Mouse (Mus musculus) liver, embryonic 15.5 days (tissue): ENCODE results near the gene Hexim1. TPM values are rescaled to one million over a fixed set of nuclear protein-coding genes. Genes with fewer than 3 reads are reported as not detected.

ENCODE experiments used
- ATAC-seq: fragments of 200-750 bp; cut with Nextera tagmentation; 2 replicates; pipeline ENCODE4 v1.8.0; 2017; ENCODE audit warnings: moderate number of reproducible peaks, mild to moderate bottlenecking, moderate library complexity; ENCODE audit not compliant: insufficient read depth
- H3K27ac ChIP-seq: fragments of 300-500 bp; sonication (generic); replicated peaks from 2 replicates; pipeline ENCODE4 v1.5.1; 2015; ENCODE audit warnings: mild to moderate bottlenecking, inconsistent platforms
- H3K27me3 ChIP-seq: fragments of 300-500 bp; sonication (generic); 2 replicates; pipeline ENCODE4 v1.6.1; 2015; ENCODE audit warnings: mild to moderate bottlenecking, inconsistent platforms
- H3K36me3 ChIP-seq: fragments of 300-500 bp; sonication (generic); replicated peaks from 2 replicates; pipeline ENCODE4 v1.6.1; 2015; ENCODE audit warnings: moderate library complexity, mild to moderate bottlenecking, inconsistent platforms
- H3K4me1 ChIP-seq: fragments of 300-500 bp; sonication (generic); replicated peaks from 2 replicates; pipeline ENCODE4 v1.6.1; 2015; ENCODE audit warnings: inconsistent platforms
- H3K4me2 ChIP-seq: fragments of 300-500 bp; sonication (generic); 2 replicates; pipeline ENCODE4 v1.6.1; 2015; ENCODE audit warnings: moderate library complexity, mild to moderate bottlenecking, inconsistent platforms
- H3K4me3 ChIP-seq: fragments of 300-500 bp; sonication (generic); replicated peaks from 2 replicates; pipeline ENCODE4 v1.5.1; 2015; ENCODE audit warnings: mild to moderate bottlenecking, inconsistent platforms
- H3K9ac ChIP-seq: fragments of 300-500 bp; sonication (generic); 2 replicates; pipeline ENCODE4 v1.6.1; 2015; ENCODE audit warnings: moderate library complexity, mild to moderate bottlenecking, inconsistent platforms
- H3K9me3 ChIP-seq: fragments of 300-500 bp; sonication (generic); replicated peaks from 2 replicates; pipeline ENCODE4 v1.6.1; 2016; ENCODE audit warnings: inconsistent platforms
- WGBS: fragments of 180-500 bp; shearing (Covaris S2); methylation state at CpG from one replicate; pipeline ENCODE4 v1.1.7; 2015; ENCODE audit warnings: mixed read lengths; ENCODE audit not compliant: insufficient replicate concordance; 5-methylcytosine and 5-hydroxymethylcytosine counted together
- polyA plus RNA-seq: library from polyadenylated mRNA; unstranded; fragments of >200 nt; fragmentation: Nextera tagmentation; extraction: Ambion mirVana; gene quantifications from 2 replicates; pipeline ENCODE4 v1.2.1, GENCODE M21; 2015

Gene Hexim1
- polyA plus RNA-seq, 1 experiment from 2014 or later: 1.8 TPM

GRCm38 (mm10) chr11:103076581-103076980 lies 39.5 kb upstream of the Hexim1 start:
- no peak overlapping the region for H3K27ac ChIP-seq
- H3K4me2 ChIP-seq: no peak overlapping the region
- peaks cover 37% of the 10 kb centered on the region for H3K27me3 ChIP-seq
- H3K36me3 ChIP-seq: no peaks in the 10 kb centered on the region
- no peak overlapping the region for H3K9ac ChIP-seq
- H3K9me3 ChIP-seq: no peaks in the 10 kb centered on the region
- ATAC-seq: no peak
- H3K4me1 ChIP-seq: peaks cover 14% of the 10 kb centered on the region
- no peak overlapping the region for H3K4me3 ChIP-seq
- WGBS: 66% methylated on average over 8 of the region's 8 CpGs

- Histone ChIP-seq H3K4me1 (peaks cover 14% of the 10 kb centered on the region), H3K4me3 (no peak overlapping the region), H3K27ac (no peak overlapping the region), H3K27me3 (peaks cover 50% of the 10 kb centered on the region), H3K36me3 (no peaks in the 10 kb centered on the region), H3K9me3 (no peaks in the 10 kb centered on the region), H3K4me2 (no peak overlapping the region), H3K9ac (no peak overlapping the region)
- 73% methylated on average over 11 of the region's 11 CpGs for WGBS
- no peak for ATAC-seq
These were observed 37.9 kb upstream of the Hexim1 start for GRCm38 (mm10) chr11:103078131-103078530.

GRCm38 (mm10) chr11:103080323-103081091 lies 35.5 kb upstream of the Hexim1 start:
- peak overlapping the region; percentile 22 for H3K4me3 ChIP-seq
- H3K27me3 ChIP-seq: peaks cover 50% of the 10 kb centered on the region
- H3K9ac ChIP-seq: no peak overlapping the region
- H3K27ac ChIP-seq: no peak overlapping the region
- 2% methylated on average over 43 of the region's 43 CpGs for WGBS
- H3K36me3 ChIP-seq: no peaks in the 10 kb centered on the region
- H3K4me2 ChIP-seq: peak overlapping the region; percentile 51
- peaks cover 11% of the 10 kb centered on the region for H3K4me1 ChIP-seq
- no peak; the same call in 1 of the 2 replicates for ATAC-seq
- no peaks in the 10 kb centered on the region for H3K9me3 ChIP-seq

DNA sequence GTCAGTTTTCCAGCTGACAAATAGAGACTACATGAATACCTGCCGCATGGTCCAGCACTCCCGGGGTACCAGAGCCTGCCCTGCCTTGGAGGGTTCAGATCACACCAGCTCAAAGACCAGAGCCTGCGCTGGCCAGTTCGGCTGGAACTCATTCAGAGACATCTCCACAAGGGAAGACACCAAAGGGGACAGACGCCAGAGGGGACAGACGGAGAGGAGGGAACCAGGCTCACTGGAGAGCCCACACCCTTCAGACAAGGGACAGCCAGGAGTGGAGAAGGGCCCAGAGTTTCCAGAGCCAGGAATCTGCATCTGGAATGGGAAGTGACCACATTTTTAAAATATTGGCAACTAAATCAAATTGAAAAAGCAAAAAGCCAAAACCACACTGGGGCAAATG lies 34.4 kb upstream of the Hexim1 start:
- Histone ChIP-seq H3K9me3 (no peaks in the 10 kb centered on the region), H3K9ac (no peak overlapping the region), H3K4me1 (peaks cover 9% of the 10 kb centered on the region), H3K36me3 (no peaks in the 10 kb centered on the region), H3K27me3 (peaks cover 50% of the 10 kb centered on the region), H3K4me2 (no peak overlapping the region), H3K4me3 (no peak overlapping the region), H3K27ac (no peak overlapping the region)
- no peak for ATAC-seq
- 68% methylated on average over 6 of the region's 6 CpGs for WGBS

DNA sequence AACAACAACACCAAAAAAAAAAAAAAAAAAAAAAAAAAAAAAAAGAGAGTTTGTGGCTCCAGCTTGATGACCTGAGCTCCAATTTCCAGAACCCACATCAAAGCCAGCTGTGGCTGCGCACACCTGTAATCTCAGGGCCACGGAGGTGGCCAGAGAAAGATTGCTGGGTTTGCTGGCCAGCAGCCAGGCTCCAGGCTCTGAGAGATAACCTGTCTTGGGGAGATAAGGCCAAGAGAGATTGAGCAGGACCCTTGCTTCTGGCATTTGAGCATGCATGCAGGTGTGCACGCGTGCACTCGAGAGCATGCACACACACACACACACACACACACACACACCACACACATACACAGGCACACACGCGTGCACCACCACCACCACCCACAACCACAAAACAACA lies 22.7 kb upstream of the Hexim1 start:
- H3K4me3 ChIP-seq: no peak overlapping the region

GRCm38 (mm10) chr11:103093862-103094833 lies 21.9 kb upstream of the Hexim1 start:
- peaks cover 26% of the 10 kb centered on the region for H3K27me3 ChIP-seq
- H3K9ac ChIP-seq: no peak overlapping the region
- H3K36me3 ChIP-seq: no peaks in the 10 kb centered on the region
- no peaks in the 10 kb centered on the region for H3K9me3 ChIP-seq
- no peak for ATAC-seq
- H3K4me1 ChIP-seq: no peaks in the 10 kb centered on the region
- no peak overlapping the region for H3K27ac ChIP-seq
- no peak overlapping the region for H3K4me3 ChIP-seq
- no peak overlapping the region for H3K4me2 ChIP-seq
- 55% methylated on average over 20 of the region's 20 CpGs for whole genome bisulfite sequencing

More for the DNA sequence above, 22.7 kb upstream of the Hexim1 start:
- peaks cover 17% of the 10 kb centered on the region for H3K27me3 ChIP-seq
- ATAC-seq: no peak
- 63% methylated on average over 7 of the region's 7 CpGs for WGBS
- H3K4me1 ChIP-seq: no peaks in the 10 kb centered on the region
- H3K4me2 ChIP-seq: no peak overlapping the region
- H3K9me3 ChIP-seq: no peaks in the 10 kb centered on the region
- no peaks in the 10 kb centered on the region for H3K36me3 ChIP-seq
- no peak overlapping the region for H3K9ac ChIP-seq
- no peak overlapping the region for H3K27ac ChIP-seq

- WGBS: 68% methylated on average over 9 of the region's 9 CpGs
- no peak overlapping the region for H3K9ac ChIP-seq
- H3K36me3 ChIP-seq: no peaks in the 10 kb centered on the region
- H3K4me1 ChIP-seq: no peaks in the 10 kb centered on the region
- no peak for ATAC-seq
- peaks cover 36% of the 10 kb centered on the region for H3K27me3 ChIP-seq
- no peaks in the 10 kb centered on the region for H3K9me3 ChIP-seq
- no peak overlapping the region for H3K4me3 ChIP-seq
- H3K27ac ChIP-seq: no peak overlapping the region
- H3K4me2 ChIP-seq: no peak overlapping the region
These were observed 20.8 kb upstream of the Hexim1 start for GRCm38 (mm10) chr11:103095107-103095670.

DNA sequence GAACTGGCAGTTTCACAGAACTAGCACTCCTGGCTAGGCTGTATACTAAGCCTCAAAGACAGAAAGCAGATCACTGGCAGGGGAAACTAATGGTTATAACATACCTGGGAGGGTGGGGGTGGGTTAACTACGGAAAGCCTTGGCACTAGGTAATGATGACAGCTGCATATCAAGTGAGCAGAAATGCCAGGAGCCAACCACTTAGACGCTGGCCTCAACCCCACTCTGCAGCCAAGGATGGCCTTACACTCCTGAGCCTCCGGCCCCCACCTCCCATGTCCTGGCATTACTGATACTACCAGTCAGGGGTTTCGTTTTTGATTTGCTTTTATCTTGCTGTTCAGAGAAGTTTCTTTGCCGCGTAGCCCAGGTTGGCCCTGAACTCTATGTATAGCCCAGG lies 20.2 kb upstream of the Hexim1 start:
- Histone ChIP-seq H3K4me1 (no peaks in the 10 kb centered on the region; the same call in 1 of the 2 replicates), H3K9ac (no peak overlapping the region), H3K4me3 (no peak overlapping the region), H3K4me2 (no peak overlapping the region), H3K27ac (no peak overlapping the region), H3K9me3 (no peaks in the 10 kb centered on the region), H3K27me3 (peaks cover 42% of the 10 kb centered on the region), H3K36me3 (no peaks in the 10 kb centered on the region)
- no peak for ATAC-seq
- 69% methylated on average over 6 of the region's 6 CpGs for WGBS

DNA sequence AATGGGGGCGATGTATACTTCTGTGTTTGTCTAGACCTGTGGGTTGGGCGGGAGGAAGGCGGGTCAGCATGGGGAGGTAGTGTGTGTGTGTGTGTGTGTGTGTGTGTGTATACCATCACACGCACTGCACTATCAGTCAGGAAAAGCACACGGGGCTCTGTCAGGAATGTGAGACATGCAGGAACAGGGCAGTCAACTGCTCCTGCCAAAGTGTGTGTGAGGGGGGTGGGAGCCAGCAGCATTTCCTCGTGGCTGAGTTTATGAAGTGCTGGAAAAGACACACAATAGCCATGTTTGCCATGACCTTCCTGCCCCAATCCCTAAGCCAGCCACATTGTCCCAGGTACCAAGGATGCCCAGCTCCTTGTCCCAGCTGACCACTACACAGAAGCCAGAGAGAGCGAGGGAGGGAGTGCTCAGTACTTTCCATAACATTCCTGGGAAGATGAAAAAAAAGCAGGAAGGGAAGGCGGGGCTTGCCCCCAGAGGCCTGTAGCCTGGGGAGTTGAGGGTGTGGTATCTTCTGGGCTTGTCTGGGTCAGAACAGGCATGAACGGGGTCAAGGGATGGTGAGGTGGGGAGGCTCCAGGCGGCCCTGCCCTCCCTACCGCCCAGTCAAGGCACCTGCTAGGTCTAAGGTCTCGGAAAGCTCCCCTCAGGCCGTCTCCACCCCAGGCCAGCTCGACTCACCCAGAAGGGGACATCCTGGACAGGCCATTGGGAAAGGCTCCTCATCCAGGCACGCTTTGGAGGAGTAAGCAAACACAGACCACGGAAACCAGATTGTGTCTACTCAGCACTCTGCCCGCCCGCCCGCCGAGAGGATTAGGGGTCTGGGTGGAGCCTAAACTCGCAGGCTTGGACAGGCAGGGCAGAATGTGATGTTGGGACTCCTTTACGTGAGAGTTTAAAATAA lies 18.8 kb upstream of the Hexim1 start:
- no peak for ATAC-seq
- H3K9me3 ChIP-seq: no peaks in the 10 kb centered on the region
- H3K4me2 ChIP-seq: no peak overlapping the region
- whole genome bisulfite sequencing: 38% methylated on average over 22 of the region's 22 CpGs
- H3K4me3 ChIP-seq: no peak overlapping the region
- no peak overlapping the region for H3K27ac ChIP-seq
- H3K4me1 ChIP-seq: peaks cover 14% of the 10 kb centered on the region
- H3K27me3 ChIP-seq: peaks cover 57% of the 10 kb centered on the region
- no peak overlapping the region for H3K9ac ChIP-seq
- H3K36me3 ChIP-seq: no peaks in the 10 kb centered on the region

- ATAC-seq: no peak
- no peak overlapping the region for H3K27ac ChIP-seq
- peaks cover 24% of the 10 kb centered on the region for H3K4me1 ChIP-seq
- H3K9me3 ChIP-seq: no peaks in the 10 kb centered on the region
- peaks cover 60% of the 10 kb centered on the region for H3K27me3 ChIP-seq
- no peak overlapping the region for H3K4me3 ChIP-seq
- 74% methylated on average over 11 of the region's 11 CpGs for WGBS
- H3K9ac ChIP-seq: no peak overlapping the region
- H3K36me3 ChIP-seq: no peaks in the 10 kb centered on the region
- H3K4me2 ChIP-seq: no peak overlapping the region
These were observed 17.4 kb upstream of the Hexim1 start for GRCm38 (mm10) chr11:103098531-103099190.
